Mouse (Mus musculus): ENCODE data around the gene Camkk2. TPM values are rescaled to one million over a fixed set of nuclear protein-coding genes. Genes with fewer than 3 reads are reported as not detected.

Gene Camkk2
- polyA plus RNA-seq, 1 experiment from 2014 or later = 73.4 TPM

DNA sequence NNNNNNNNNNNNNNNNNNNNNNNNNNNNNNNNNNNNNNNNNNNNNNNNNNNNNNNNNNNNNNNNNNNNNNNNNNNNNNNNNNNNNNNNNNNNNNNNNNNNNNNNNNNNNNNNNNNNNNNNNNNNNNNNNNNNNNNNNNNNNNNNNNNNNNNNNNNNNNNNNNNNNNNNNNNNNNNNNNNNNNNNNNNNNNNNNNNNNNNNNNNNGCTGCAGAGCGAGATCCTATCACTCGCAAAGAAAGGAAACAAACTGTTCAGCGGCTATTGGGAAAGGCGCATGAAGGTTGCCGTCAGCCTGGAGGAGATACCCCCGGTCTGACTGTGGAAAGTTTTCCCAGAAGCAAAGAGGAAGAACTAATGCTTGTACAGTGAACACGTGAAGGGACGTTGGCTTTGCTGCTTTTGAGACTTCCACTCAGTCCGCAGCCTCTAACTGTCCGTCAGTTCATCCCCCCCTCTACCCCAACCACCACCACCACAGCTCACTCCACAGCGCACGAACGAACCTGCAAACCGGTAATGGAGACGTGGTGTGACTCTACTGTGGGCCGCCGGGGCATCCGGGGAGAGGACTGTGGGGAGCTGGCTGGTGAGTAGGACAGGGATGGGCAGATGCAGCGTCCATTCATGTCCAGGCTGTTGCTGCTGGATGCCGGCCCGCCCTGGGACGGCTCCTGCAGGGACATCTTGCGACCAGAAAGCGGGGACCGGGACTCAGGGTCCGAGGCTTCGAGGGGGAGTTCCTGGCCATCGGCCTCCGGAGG lies 15.8 kb downstream of the Camkk2 start:
- Histone ChIP-seq H3K4me3 (no peak overlapping the region), H3K36me3 (peaks cover 25% of the 10 kb centered on the region), H3K27me3 (no peaks in the 10 kb centered on the region), H3K27ac (replicated peaks) (no peak overlapping the region), H3K9ac (no peak overlapping the region), H3K4me2 (no peak overlapping the region), H3K4me1 (replicated peaks) (no peaks in the 10 kb centered on the region), H3K9me3 (no peaks in the 10 kb centered on the region)
- 79% methylated on average over 29 of the region's 29 CpGs for WGBS
- ATAC-seq (ENCODE audit: low FRiP score, low read depth) = no peak

DNA sequence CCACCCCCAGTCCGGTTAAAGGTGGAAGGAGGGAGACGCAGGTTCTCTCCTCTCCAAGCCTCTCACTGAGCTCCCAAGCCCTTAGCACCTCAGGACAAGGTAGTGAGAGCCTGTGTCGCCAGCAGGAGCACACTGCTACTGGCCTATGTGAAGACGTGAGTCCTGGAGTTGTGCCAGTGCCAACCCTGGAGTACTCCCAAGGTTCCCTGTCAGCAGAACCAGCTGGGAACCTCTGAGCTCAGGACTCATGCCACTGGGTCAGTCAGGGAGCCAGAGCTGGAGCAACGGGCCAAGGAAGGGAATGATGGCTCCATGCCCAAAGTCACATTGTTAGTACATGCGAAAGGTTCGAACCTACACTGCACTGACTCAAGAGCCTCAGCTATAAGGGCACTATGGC lies 22.5 kb downstream of the Camkk2 start:
- no peak for ATAC-seq (ENCODE audit: low FRiP score, low read depth)
- Histone ChIP-seq H3K4me3 (no peak overlapping the region), H3K27ac (replicated peaks) (no peak overlapping the region), H3K27me3 (no peaks in the 10 kb centered on the region), H3K4me2 (no peak overlapping the region), H3K9ac (no peak overlapping the region), H3K36me3 (peaks cover 54% of the 10 kb centered on the region), H3K9me3 (no peaks in the 10 kb centered on the region), H3K4me1 (replicated peaks) (no peaks in the 10 kb centered on the region)
- 71% methylated on average over 7 of the region's 7 CpGs for WGBS

GRCm38 (mm10) chr5:122756144-122756543 lies 23.1 kb downstream of the Camkk2 start:
- no peak overlapping the region for H3K9ac ChIP-seq
- no peak for ATAC-seq (ENCODE audit: low FRiP score, low read depth)
- H3K4me1 ChIP-seq (replicated peaks) = no peaks in the 10 kb centered on the region
- peaks cover 54% of the 10 kb centered on the region for H3K36me3 ChIP-seq
- no peak overlapping the region for H3K27ac ChIP-seq (replicated peaks)
- 37% methylated on average over 6 of the region's 6 CpGs for WGBS
- H3K9me3 ChIP-seq = no peaks in the 10 kb centered on the region
- no peak overlapping the region for H3K4me3 ChIP-seq
- no peak overlapping the region for H3K4me2 ChIP-seq
- H3K27me3 ChIP-seq = no peaks in the 10 kb centered on the region

GRCm38 (mm10) chr5:122755620-122756019 lies 23.6 kb downstream of the Camkk2 start:
- peaks cover 54% of the 10 kb centered on the region for H3K36me3 ChIP-seq
- H3K4me1 ChIP-seq (replicated peaks) = no peaks in the 10 kb centered on the region
- no peak overlapping the region for H3K27ac ChIP-seq (replicated peaks)
- no peaks in the 10 kb centered on the region for H3K9me3 ChIP-seq
- no peak for ATAC-seq (ENCODE audit: low FRiP score, low read depth)
- 98% methylated on average over 4 of the region's 4 CpGs for WGBS
- no peak overlapping the region for H3K9ac ChIP-seq
- H3K4me2 ChIP-seq = no peak overlapping the region
- H3K4me3 ChIP-seq = no peak overlapping the region
- H3K27me3 ChIP-seq = no peaks in the 10 kb centered on the region

DNA sequence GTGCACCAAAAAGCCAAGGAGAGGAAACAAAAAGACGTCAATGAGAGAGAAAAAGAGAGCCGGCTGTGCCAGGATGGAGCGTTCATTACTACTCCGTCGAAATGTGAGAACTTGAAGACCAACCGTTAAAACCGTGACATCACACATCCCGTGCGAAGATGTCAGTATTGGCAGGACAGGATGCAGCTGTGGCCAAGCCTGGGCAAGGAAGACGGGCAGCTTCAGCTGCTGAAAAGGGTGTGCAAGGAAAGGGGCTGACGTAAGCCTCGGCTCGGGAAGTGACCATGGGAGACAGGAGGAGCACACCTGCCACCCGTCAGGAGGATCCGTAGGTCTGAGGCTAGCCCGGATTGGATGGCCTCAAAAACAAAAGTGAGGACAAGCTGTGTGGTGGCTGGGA lies 24.7 kb downstream of the Camkk2 start:
- Histone ChIP-seq H3K36me3 (peaks cover 54% of the 10 kb centered on the region), H3K4me3 (no peak overlapping the region), H3K4me2 (no peak overlapping the region), H3K27ac (replicated peaks) (no peak overlapping the region), H3K9ac (no peak overlapping the region), H3K4me1 (replicated peaks) (no peaks in the 10 kb centered on the region), H3K9me3 (no peaks in the 10 kb centered on the region), H3K27me3 (no peaks in the 10 kb centered on the region)
- ATAC-seq (ENCODE audit: low FRiP score, low read depth) = no peak
- 93% methylated on average over 16 of the region's 16 CpGs for WGBS

GRCm38 (mm10) chr5:122747950-122748349 lies 31.3 kb downstream of the Camkk2 start:
- Histone ChIP-seq H3K4me2 (no peak overlapping the region), H3K36me3 (peaks cover 47% of the 10 kb centered on the region), H3K27ac (replicated peaks) (no peak overlapping the region), H3K4me1 (replicated peaks) (no peaks in the 10 kb centered on the region), H3K27me3 (no peaks in the 10 kb centered on the region), H3K9me3 (no peaks in the 10 kb centered on the region), H3K9ac (no peak overlapping the region), H3K4me3 (no peak overlapping the region)
- no peak for ATAC-seq (ENCODE audit: low FRiP score, low read depth)
- WGBS = 91% methylated on average over 7 of the region's 7 CpGs

DNA sequence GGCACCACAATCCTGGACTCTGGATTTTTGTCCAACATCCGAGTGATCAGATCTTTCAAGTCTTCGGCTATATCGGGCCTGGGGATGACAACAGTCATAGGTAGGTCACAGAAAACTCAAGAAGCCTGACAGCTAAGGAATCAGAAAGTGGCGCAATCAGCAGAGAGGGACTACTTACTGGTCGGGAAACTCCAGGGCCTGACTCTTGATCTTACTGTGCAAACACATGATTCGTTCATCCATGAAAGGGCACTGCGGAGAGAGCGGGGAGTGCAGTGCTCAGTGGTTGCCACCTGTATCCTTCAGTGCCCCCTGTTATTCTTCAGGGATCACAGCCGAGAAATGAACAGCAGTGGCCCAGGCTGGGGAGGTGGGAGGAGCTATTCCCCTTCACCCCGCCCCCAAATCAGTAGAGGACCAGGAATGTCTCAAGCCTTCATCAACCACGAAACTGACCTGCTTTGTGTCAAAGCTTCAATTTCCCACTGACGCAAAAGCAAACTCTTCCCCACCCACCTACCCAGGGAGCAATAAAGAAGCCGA lies 35.3 kb downstream of the Camkk2 start:
- 84% methylated on average over 13 of the region's 13 CpGs for WGBS
- Histone ChIP-seq H3K36me3 (peaks cover 64% of the 10 kb centered on the region), H3K4me1 (replicated peaks) (no peaks in the 10 kb centered on the region)

GRCm38 (mm10) chr5:122736761-122737160 lies 42.4 kb downstream of the Camkk2 start:
- Histone ChIP-seq H3K9me3 (no peaks in the 10 kb centered on the region), H3K4me1 (replicated peaks) (no peaks in the 10 kb centered on the region), H3K4me2 (no peak overlapping the region), H3K27ac (replicated peaks) (no peak overlapping the region), H3K27me3 (no peaks in the 10 kb centered on the region), H3K36me3 (peaks cover 19% of the 10 kb centered on the region), H3K4me3 (no peak overlapping the region), H3K9ac (no peak overlapping the region)
- 94% methylated on average over 15 of the region's 15 CpGs for whole genome bisulfite sequencing
- ATAC-seq (ENCODE audit: low FRiP score, low read depth) = no peak

More for the DNA sequence above, 35.3 kb downstream of the Camkk2 start:
- no peak overlapping the region for H3K9ac ChIP-seq
- no peak overlapping the region for H3K4me3 ChIP-seq
- H3K27me3 ChIP-seq = no peaks in the 10 kb centered on the region
- no peak for ATAC-seq (ENCODE audit: low FRiP score, low read depth)
- no peak overlapping the region for H3K4me2 ChIP-seq
- H3K27ac ChIP-seq (replicated peaks) = no peak overlapping the region
- H3K9me3 ChIP-seq = no peaks in the 10 kb centered on the region

- no peak overlapping the region for H3K4me2 ChIP-seq
- no peak overlapping the region for H3K9ac ChIP-seq
- H3K36me3 ChIP-seq = peaks cover 11% of the 10 kb centered on the region
- H3K4me1 ChIP-seq (replicated peaks) = no peaks in the 10 kb centered on the region
- no peaks in the 10 kb centered on the region for H3K27me3 ChIP-seq
- H3K9me3 ChIP-seq = no peaks in the 10 kb centered on the region
- 88% methylated on average over 7 of the region's 7 CpGs for WGBS
- H3K4me3 ChIP-seq = no peak overlapping the region
- ATAC-seq (ENCODE audit: low FRiP score, low read depth) = no peak
- H3K27ac ChIP-seq (replicated peaks) = no peak overlapping the region
Observed at GRCm38 (mm10) chr5:122735853-122736252, 43.4 kb downstream of the Camkk2 start.

GRCm38 (mm10) chr5:122733881-122734280 lies 45.3 kb downstream of the Camkk2 start:
- no peak overlapping the region; the same call in 1 of the 2 replicates for H3K4me2 ChIP-seq
- ATAC-seq (ENCODE audit: low FRiP score, low read depth) = no peak
- H3K27me3 ChIP-seq = no peaks in the 10 kb centered on the region
- H3K4me3 ChIP-seq = no peak overlapping the region
- WGBS = 54% methylated on average over 17 of the region's 17 CpGs
- no peak overlapping the region for H3K27ac ChIP-seq (replicated peaks)
- peaks cover 11% of the 10 kb centered on the region for H3K36me3 ChIP-seq
- no peaks in the 10 kb centered on the region for H3K4me1 ChIP-seq (replicated peaks)
- H3K9ac ChIP-seq = no peak overlapping the region
- H3K9me3 ChIP-seq = no peaks in the 10 kb centered on the region

GRCm38 (mm10) chr5:122731991-122732673 lies 47.1 kb downstream of the Camkk2 start:
- Histone ChIP-seq H3K27me3 (no peaks in the 10 kb centered on the region), H3K27ac (replicated peaks) (peak overlapping the region; percentile 39; the same call in 1 of the 2 replicates), H3K4me3 (no peak overlapping the region), H3K9ac (no peak overlapping the region), H3K36me3 (peaks cover 7% of the 10 kb centered on the region), H3K4me1 (replicated peaks) (no peaks in the 10 kb centered on the region), H3K4me2 (no peak overlapping the region), H3K9me3 (no peaks in the 10 kb centered on the region)
- 75% methylated on average over 15 of the region's 15 CpGs for WGBS
- ATAC-seq (ENCODE audit: low FRiP score, low read depth) = no peak

DNA sequence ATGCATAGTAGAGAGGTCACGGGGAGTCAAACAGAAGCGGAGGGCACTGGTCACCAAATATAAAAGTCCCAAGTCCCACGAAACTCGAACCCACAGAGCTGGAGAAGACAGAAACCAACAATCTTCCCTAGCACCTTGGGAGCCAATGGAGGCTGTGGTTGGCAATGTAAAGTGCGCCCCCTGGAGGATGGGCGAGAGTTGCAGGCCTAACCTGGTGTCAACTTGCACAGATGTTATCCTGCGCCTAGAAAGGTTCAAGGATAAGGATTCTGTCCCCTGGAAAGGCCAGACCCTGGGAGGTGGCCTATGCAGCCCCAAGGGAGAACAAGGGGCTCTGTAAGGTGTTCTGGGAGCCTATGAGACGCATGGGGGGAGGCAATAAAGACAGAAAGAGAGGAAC lies 47.9 kb downstream of the Camkk2 start:
- no peak overlapping the region for H3K27ac ChIP-seq (replicated peaks)
- no peak for ATAC-seq (ENCODE audit: low FRiP score, low read depth)
- H3K4me1 ChIP-seq (replicated peaks) = no peaks in the 10 kb centered on the region; the same call in 1 of the 2 replicates
- H3K9ac ChIP-seq = no peak overlapping the region
- no peak overlapping the region for H3K4me3 ChIP-seq
- H3K27me3 ChIP-seq = no peaks in the 10 kb centered on the region
- WGBS = 74% methylated on average over 8 of the region's 8 CpGs
- H3K36me3 ChIP-seq = peaks cover 6% of the 10 kb centered on the region; the same call in 1 of the 2 replicates
- H3K4me2 ChIP-seq = no peak overlapping the region
- H3K9me3 ChIP-seq = no peaks in the 10 kb centered on the region

Measured in hindbrain, embryonic 15.5 days (tissue).